Mouse (Mus musculus) cerebellum, adult 2 months (tissue): ENCODE data around the gene Gm44511.

Experiments used
- CTCF ChIP-seq: fragments of 200-500 bp; IDR thresholded peaks from 2 replicates; pipeline ENCODE4 v1.5.1; 2011; ENCODE audit warnings: low read depth, mild to moderate bottlenecking, control low read depth, low read length, moderate library complexity, borderline replicate concordance; ENCODE audit not compliant: insufficient read depth
- POLR2A ChIP-seq: fragments of 200-500 bp; IDR thresholded peaks from 2 replicates; pipeline ENCODE4 v1.6.1; 2011; ENCODE audit warnings: low read length, control low read depth, borderline replicate concordance; ENCODE audit not compliant: insufficient read depth

- TF ChIP-seq POLR2A (no peak), CTCF (no peak)
These were observed at the start of gene Gm44511, which contains the start of gene Klrb1b for GRCm38 (mm10) chr6:128826132-128826531.
